Mouse (Mus musculus): Measurements from ENCODE around the gene Olfr509. TPM values are rescaled to one million over a fixed set of nuclear protein-coding genes. Genes with fewer than 3 reads are reported as not detected.

The Olfr509 gene
- not detected in 2 replicates for total RNA-seq (2014; rRNA removed; ENCODE audit: low replicate concordance)
- not detected in 2 replicates for polyA plus RNA-seq (2015; fragmentation: Nextera tagmentation; extraction: Ambion mirVana)

- H3K9ac ChIP-seq (replicated peaks; ENCODE audit: low read depth, low read length): no peak within 1 kb of the TSS
- TF ChIP-seq CTCF (IDR thresholded peaks at IDR 0.05; ENCODE audit: low read depth) (no peak), EP300 (IDR thresholded peaks at IDR 0.05; ENCODE audit: low read depth) (no peak)
- no peak within 1 kb of the TSS for H3K4me2 ChIP-seq (ENCODE audit: low read depth, low read length)
- DNase-seq (ENCODE audit: low spot score) (no peak), ATAC-seq (ENCODE audit: insufficient read depth, low read depth) (no peak)
- H3K27me3 ChIP-seq (ENCODE audit: control insufficient read depth, insufficient read depth, low read length): no peaks in the 10 kb centered on the region
- H3K4me3 ChIP-seq (ENCODE audit: low read depth, low read length): no peak within 1 kb of the TSS
- H3K36me3 ChIP-seq (replicated peaks; ENCODE audit: control insufficient read depth, insufficient read depth, low read length): no peaks in the 10 kb centered on the region
- H3K27ac ChIP-seq (ENCODE audit: low read depth): no peak within 1 kb of the TSS
- no peaks in the 10 kb centered on the region for H3K4me1 ChIP-seq (ENCODE audit: control insufficient read depth, insufficient read depth)
- no peaks in the 10 kb centered on the region for H3K9me3 ChIP-seq (replicated peaks; ENCODE audit: control insufficient read depth, low read length)
These were observed at the start of gene Olfr509 for GRCm38 (mm10) chr7:108651806-108652205. TSS of gene Olfr509 (minus strand) at chr7:108651906.

GRCm38 (mm10) chr7:108678886-108679285, 27.2 kb upstream of the Olfr509 start:
- no peaks in the 10 kb centered on the region for H3K27me3 ChIP-seq (ENCODE audit: control insufficient read depth, insufficient read depth, low read length)
- H3K4me3 ChIP-seq (ENCODE audit: low read depth, low read length): no peak overlapping the region
- no peaks in the 10 kb centered on the region for H3K4me1 ChIP-seq (ENCODE audit: control insufficient read depth, insufficient read depth)
- H3K9me3 ChIP-seq (replicated peaks; ENCODE audit: control insufficient read depth, low read length): no peaks in the 10 kb centered on the region
- no peaks in the 10 kb centered on the region for H3K36me3 ChIP-seq (replicated peaks; ENCODE audit: control insufficient read depth, insufficient read depth, low read length)
- H3K4me2 ChIP-seq (ENCODE audit: low read depth, low read length): no peak overlapping the region
- DNase-seq (ENCODE audit: low spot score) (no peak), ATAC-seq (ENCODE audit: insufficient read depth, low read depth) (no peak)
- WGBS: 67% methylated on average over 4 of the region's 4 CpGs
- no peak overlapping the region for H3K27ac ChIP-seq (ENCODE audit: low read depth)
- no peak overlapping the region for H3K9ac ChIP-seq (replicated peaks; ENCODE audit: low read depth, low read length)
- TF ChIP-seq EP300 (IDR thresholded peaks at IDR 0.05; ENCODE audit: low read depth): no peak

DNA sequence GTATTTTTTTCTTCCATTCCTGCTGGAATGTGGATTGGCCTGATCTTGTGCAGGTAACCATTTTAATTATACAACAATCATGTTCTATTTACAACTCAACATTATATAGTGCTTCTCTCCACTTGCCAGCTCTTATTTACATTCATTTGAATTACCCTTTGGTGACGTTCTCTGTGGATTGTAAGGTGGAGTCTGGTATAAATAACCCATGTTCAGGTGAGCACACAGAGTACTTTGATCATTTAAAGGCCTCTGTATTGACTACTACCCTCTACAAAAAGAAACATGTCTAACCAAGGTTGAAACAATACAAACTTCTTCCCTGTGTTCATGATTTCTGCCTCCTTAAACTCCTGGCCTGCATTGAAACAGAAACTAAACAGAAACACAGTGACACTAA, 19.4 kb upstream of the Olfr509 start:
- WGBS: 47% methylated on average over 1 of the region's 1 CpGs
- ATAC-seq (ENCODE audit: insufficient read depth, low read depth) (no peak), DNase-seq (ENCODE audit: low spot score) (no peak)
- Histone ChIP-seq H3K36me3 (replicated peaks; ENCODE audit: control insufficient read depth, insufficient read depth, low read length) (no peaks in the 10 kb centered on the region), H3K27me3 (ENCODE audit: control insufficient read depth, insufficient read depth, low read length) (no peaks in the 10 kb centered on the region), H3K9me3 (replicated peaks; ENCODE audit: control insufficient read depth, low read length) (no peaks in the 10 kb centered on the region), H3K4me3 (ENCODE audit: low read depth, low read length) (no peak overlapping the region), H3K4me2 (ENCODE audit: low read depth, low read length) (no peak overlapping the region), H3K4me1 (ENCODE audit: control insufficient read depth, insufficient read depth) (no peaks in the 10 kb centered on the region), H3K27ac (ENCODE audit: low read depth) (no peak overlapping the region), H3K9ac (replicated peaks; ENCODE audit: low read depth, low read length) (no peak overlapping the region)
- no peak for TF ChIP-seq CTCF (IDR thresholded peaks at IDR 0.05; ENCODE audit: low read depth)
- TF ChIP-seq EP300 (IDR thresholded peaks at IDR 0.05; ENCODE audit: low read depth): no peak

DNA sequence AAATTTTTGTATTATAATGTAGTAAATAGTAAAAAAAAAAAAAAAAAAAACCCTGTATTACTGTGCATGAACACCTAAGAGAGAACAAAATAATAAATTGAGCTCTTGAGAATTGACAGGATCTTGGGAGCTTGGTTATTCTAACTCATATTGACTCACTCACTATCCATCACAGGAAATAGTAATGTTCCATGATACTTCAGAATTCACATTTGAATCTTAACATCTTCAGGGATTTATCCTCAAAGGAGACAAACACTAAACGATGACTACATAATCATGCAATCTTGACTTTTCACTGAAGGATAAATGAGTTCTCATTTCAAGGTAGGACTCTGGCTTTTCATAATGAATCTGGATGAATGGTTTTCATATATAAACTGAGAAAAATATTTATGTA, 14.4 kb upstream of the Olfr509 start, which contains the start of gene Olfr510:
Olfr510 (plus strand) TSS at position 301 of the 400 bp plus-strand sequence.
- H3K9me3 ChIP-seq (replicated peaks; ENCODE audit: control insufficient read depth, low read length): no peaks in the 10 kb centered on the region
- no peak within 1 kb of the TSS for H3K9ac ChIP-seq (replicated peaks; ENCODE audit: low read depth, low read length)
- ATAC-seq (ENCODE audit: insufficient read depth, low read depth) (no peak), DNase-seq (ENCODE audit: low spot score) (no peak)
- H3K4me1 ChIP-seq (ENCODE audit: control insufficient read depth, insufficient read depth): no peaks in the 10 kb centered on the region
- TF ChIP-seq EP300 (IDR thresholded peaks at IDR 0.05; ENCODE audit: low read depth): no peak
- no peak for TF ChIP-seq CTCF (IDR thresholded peaks at IDR 0.05; ENCODE audit: low read depth)
- H3K27ac ChIP-seq (ENCODE audit: low read depth): no peak within 1 kb of the TSS
- H3K27me3 ChIP-seq (ENCODE audit: control insufficient read depth, insufficient read depth, low read length): no peaks in the 10 kb centered on the region
- 80% methylated on average over 1 of the region's 1 CpGs for WGBS
- H3K36me3 ChIP-seq (replicated peaks; ENCODE audit: control insufficient read depth, insufficient read depth, low read length): no peaks in the 10 kb centered on the region
- no peak within 1 kb of the TSS for H3K4me2 ChIP-seq (ENCODE audit: low read depth, low read length)
- H3K4me3 ChIP-seq (ENCODE audit: low read depth, low read length): no peak within 1 kb of the TSS

GRCm38 (mm10) chr7:108662419-108662818, 10.7 kb upstream of the Olfr509 start:
- WGBS: 74% methylated on average over 3 of the region's 3 CpGs
- no peak overlapping the region for H3K27ac ChIP-seq (ENCODE audit: low read depth)
- H3K9me3 ChIP-seq (replicated peaks; ENCODE audit: control insufficient read depth, low read length): 0 out of 2 replicates have a peak, but pooled peaks cover 2% of the 10 kb centered on the region
- no peak overlapping the region for H3K4me2 ChIP-seq (ENCODE audit: low read depth, low read length)
- DNase-seq (ENCODE audit: low spot score) (no peak), ATAC-seq (ENCODE audit: insufficient read depth, low read depth) (no peak)
- H3K4me3 ChIP-seq (ENCODE audit: low read depth, low read length): no peak overlapping the region
- H3K4me1 ChIP-seq (ENCODE audit: control insufficient read depth, insufficient read depth): no peaks in the 10 kb centered on the region
- no peaks in the 10 kb centered on the region for H3K27me3 ChIP-seq (ENCODE audit: control insufficient read depth, insufficient read depth, low read length)
- no peak for TF ChIP-seq CTCF (IDR thresholded peaks at IDR 0.05; ENCODE audit: low read depth)
- no peak for TF ChIP-seq EP300 (IDR thresholded peaks at IDR 0.05; ENCODE audit: low read depth)
- no peaks in the 10 kb centered on the region for H3K36me3 ChIP-seq (replicated peaks; ENCODE audit: control insufficient read depth, insufficient read depth, low read length)
- H3K9ac ChIP-seq (replicated peaks; ENCODE audit: low read depth, low read length): no peak overlapping the region

- ATAC-seq (ENCODE audit: insufficient read depth, low read depth) (no peak), DNase-seq (ENCODE audit: low spot score) (no peak)
- H3K4me3 ChIP-seq (ENCODE audit: low read depth, low read length): no peak within 1 kb of the TSS
- no peak within 1 kb of the TSS for H3K4me2 ChIP-seq (ENCODE audit: low read depth, low read length)
- H3K4me1 ChIP-seq (ENCODE audit: control insufficient read depth, insufficient read depth): no peaks in the 10 kb centered on the region
- no peaks in the 10 kb centered on the region for H3K36me3 ChIP-seq (replicated peaks; ENCODE audit: control insufficient read depth, insufficient read depth, low read length)
- H3K27me3 ChIP-seq (ENCODE audit: control insufficient read depth, insufficient read depth, low read length): no peaks in the 10 kb centered on the region
- 65% methylated on average over 3 of the region's 3 CpGs for whole genome bisulfite sequencing
- no peak within 1 kb of the TSS for H3K27ac ChIP-seq (ENCODE audit: low read depth)
- TF ChIP-seq EP300 (IDR thresholded peaks at IDR 0.05; ENCODE audit: low read depth) (no peak), CTCF (IDR thresholded peaks at IDR 0.05; ENCODE audit: low read depth) (no peak)
- no peak within 1 kb of the TSS for H3K9ac ChIP-seq (replicated peaks; ENCODE audit: low read depth, low read length)
- H3K9me3 ChIP-seq (replicated peaks; ENCODE audit: control insufficient read depth, low read length): 0 out of 2 replicates have a peak, but pooled peaks cover 4% of the 10 kb centered on the region
These were observed 22.0 kb downstream of the Olfr509 start, which contains the start of gene Olfr508 for GRCm38 (mm10) chr7:108629694-108630093. TSS of gene Olfr508 (plus strand) at chr7:108629994.
